Mouse (Mus musculus) CH12.LX (cell line): ENCODE data around the gene Apln. TPM values are rescaled to one million over a fixed set of nuclear protein-coding genes. Genes with fewer than 3 reads are reported as not detected.

ENCODE experiments used
- DNase-seq: peaks from one replicate; pipeline ENCODE4 v3.0.0-alpha.2; 2013; ENCODE audit errors: extremely low read depth
- H3K27ac ChIP-seq: 2 replicates; pipeline ENCODE4 v1.5.1; 2012; ENCODE audit warnings: low read depth, mild to moderate bottlenecking, control low read depth, moderate library complexity; ENCODE audit not compliant: insufficient read depth
- H3K27me3 ChIP-seq: replicated peaks from 2 replicates; pipeline ENCODE3; 2012; ENCODE audit warnings: inconsistent platforms
- H3K36me3 ChIP-seq, 2 experiments: replicated peaks in 1 of 2; 2 replicates each; pipeline versions ENCODE3 to v1.6.1; 2012; ENCODE audit warnings: inconsistent platforms in 1 of 2, low read length in 1 of 2, mild to moderate bottlenecking in 1 of 2, mixed read lengths in 1 of 2, moderate library complexity in 1 of 2; ENCODE audit not compliant: control insufficient read depth in 1 of 2, insufficient read depth in 1 of 2
- H3K4me1 ChIP-seq, 2 experiments: 2 replicates each; pipeline ENCODE4 v1.6.1; 2012; ENCODE audit warnings: inconsistent platforms in 1 of 2, moderate library complexity in 1 of 2; ENCODE audit not compliant: insufficient read depth in 2 of 2, control insufficient read depth in 1 of 2
- H3K4me2 ChIP-seq: 2 replicates; pipeline ENCODE4 v1.6.1; 2012; ENCODE audit warnings: low read depth, mild to moderate bottlenecking, control low read depth; ENCODE audit not compliant: poor library complexity, insufficient read depth, severe bottlenecking
- H3K4me3 ChIP-seq, 3 experiments: fragments of 150-350 bp in 1 of 3; sonication (generic) in 1 of 3; replicated peaks in 1 of 3; 2 replicates each; pipeline versions ENCODE3 to v1.5.1; 2011 to 2012; ENCODE audit warnings: low read depth in 2 of 3, low read length in 2 of 3, mild to moderate bottlenecking in 2 of 3, moderate library complexity in 2 of 3, control low read depth in 1 of 3, improper control_type of control experiment in 1 of 3, inconsistent platforms in 1 of 3, mixed read lengths in 1 of 3; ENCODE audit not compliant: poor library complexity in 1 of 3
- H3K79me2 ChIP-seq: replicated peaks from 2 replicates; pipeline ENCODE4 v1.6.1; 2012; ENCODE audit warnings: mild to moderate bottlenecking, moderate library complexity; ENCODE audit not compliant: control insufficient read depth, poor library complexity, insufficient read depth, severe bottlenecking; ENCODE audit errors: extremely low read depth
- H3K9ac ChIP-seq: 2 replicates; pipeline ENCODE4 v1.6.1; 2012; ENCODE audit warnings: low read depth, mild to moderate bottlenecking, control low read depth, moderate library complexity; ENCODE audit not compliant: insufficient read depth
- H3K9me3 ChIP-seq: replicated peaks from 2 replicates; pipeline ENCODE3; 2012; ENCODE audit warnings: low read length, inconsistent platforms, mixed read lengths
- BHLHE40 ChIP-seq: IDR thresholded peaks from 2 replicates; pipeline ENCODE4 v1.6.1; 2011; ENCODE audit warnings: mild to moderate bottlenecking, low read depth, low read length, improper control_type of control experiment
- CTCF ChIP-seq, 2 experiments: IDR thresholded peaks in 1 of 2; conservative IDR thresholded peaks in 1 of 2; 2 replicates each; pipeline ENCODE4 v1.5.1; 2011 to 2012; ENCODE audit warnings: low read depth in 2 of 2, low read length in 2 of 2, improper control_type of control experiment in 1 of 2, inconsistent platforms in 1 of 2, mild to moderate bottlenecking in 1 of 2, moderate library complexity in 1 of 2
- E2F4 ChIP-seq: IDR thresholded peaks from 2 replicates; pipeline ENCODE4 v1.6.1; 2011; ENCODE audit warnings: low read depth, low read length, improper control_type of control experiment; ENCODE audit not compliant: insufficient replicate concordance
- ELF1 ChIP-seq: IDR thresholded peaks from 2 replicates; pipeline ENCODE4 v1.6.1; 2014; ENCODE audit warnings: low read depth, mild to moderate bottlenecking, inconsistent platforms, low read length, improper control_type of control experiment
- EP300 ChIP-seq: IDR thresholded peaks from 2 replicates; pipeline ENCODE4 v1.6.1; 2011; ENCODE audit warnings: low read length, improper control_type of control experiment
- ETS1 ChIP-seq: conservative IDR thresholded peaks from 2 replicates; pipeline ENCODE4 v1.6.1; 2012; ENCODE audit warnings: low read depth, mild to moderate bottlenecking, inconsistent platforms, low read length, improper control_type of control experiment, moderate library complexity
- GABPA ChIP-seq: IDR thresholded peaks from 2 replicates; pipeline ENCODE4 v1.6.1; 2012; ENCODE audit warnings: low read depth, low read length, improper control_type of control experiment, inconsistent platforms; ENCODE audit not compliant: insufficient replicate concordance
- HCFC1 ChIP-seq: IDR thresholded peaks from 2 replicates; pipeline ENCODE4 v1.6.1; 2012; ENCODE audit warnings: low read depth, mild to moderate bottlenecking, inconsistent platforms, low read length, improper control_type of control experiment
- IRF4 ChIP-seq: IDR thresholded peaks from 2 replicates; pipeline ENCODE4 v1.6.1; 2014; ENCODE audit warnings: low read depth, mild to moderate bottlenecking, inconsistent platforms, low read length, improper control_type of control experiment
- JUN ChIP-seq: IDR thresholded peaks from 2 replicates; pipeline ENCODE4 v1.6.1; 2011; ENCODE audit warnings: low read depth, mild to moderate bottlenecking, low read length, improper control_type of control experiment, moderate library complexity; ENCODE audit not compliant: insufficient read depth
- JUND ChIP-seq: conservative IDR thresholded peaks from 2 replicates; pipeline ENCODE4 v1.6.1; 2011; ENCODE audit warnings: low read depth, low read length, improper control_type of control experiment
- KAT2A ChIP-seq: IDR thresholded peaks from 2 replicates; pipeline ENCODE4 v1.6.1; 2012; ENCODE audit warnings: low read length, improper control_type of control experiment, inconsistent platforms; ENCODE audit not compliant: insufficient replicate concordance
- MAFK ChIP-seq: IDR thresholded peaks from 2 replicates; pipeline ENCODE4 v1.6.1; 2011; ENCODE audit warnings: low read length, improper control_type of control experiment; ENCODE audit not compliant: insufficient replicate concordance
- MAX ChIP-seq: IDR thresholded peaks from 2 replicates; pipeline ENCODE4 v1.6.1; 2011; ENCODE audit warnings: low read length, improper control_type of control experiment
- MAZ ChIP-seq: IDR thresholded peaks from 2 replicates; pipeline ENCODE4 v1.6.1; 2012; ENCODE audit warnings: low read depth, mild to moderate bottlenecking, inconsistent platforms, low read length, improper control_type of control experiment, moderate library complexity
- MEF2A ChIP-seq: IDR thresholded peaks from 2 replicates; pipeline ENCODE4 v1.6.1; 2014; ENCODE audit warnings: low read depth, mild to moderate bottlenecking, inconsistent platforms, low read length, improper control_type of control experiment, borderline replicate concordance
- MXI1 ChIP-seq: IDR thresholded peaks from 2 replicates; pipeline ENCODE4 v1.6.1; 2011; ENCODE audit warnings: mild to moderate bottlenecking, low read depth, low read length, improper control_type of control experiment
- MYC ChIP-seq: IDR thresholded peaks from 2 replicates; pipeline ENCODE4 v1.6.1; 2011; ENCODE audit warnings: low read depth, mild to moderate bottlenecking, improper control_type of control experiment, low read length
- NELFE ChIP-seq: IDR thresholded peaks from 2 replicates; pipeline ENCODE4 v1.6.1; 2011; ENCODE audit warnings: low read depth, low read length, improper control_type of control experiment
- NRF1 ChIP-seq: IDR thresholded peaks from 2 replicates; pipeline ENCODE4 v1.6.1; 2014; ENCODE audit warnings: low read depth, mild to moderate bottlenecking, inconsistent platforms, low read length, improper control_type of control experiment, moderate library complexity
- POLR2A ChIP-seq: IDR thresholded peaks from 2 replicates; pipeline ENCODE4 v1.6.1; 2011; ENCODE audit warnings: low read depth, mild to moderate bottlenecking, improper control_type of control experiment, low read length
- RAD21 ChIP-seq: IDR thresholded peaks from 2 replicates; pipeline ENCODE4 v1.6.1; 2011; ENCODE audit warnings: low read depth, mild to moderate bottlenecking, low read length, improper control_type of control experiment, moderate library complexity
- RCOR1 ChIP-seq: conservative IDR thresholded peaks from 2 replicates; pipeline ENCODE4 v1.6.1; 2012; ENCODE audit warnings: low read depth, mild to moderate bottlenecking, inconsistent platforms, low read length, improper control_type of control experiment
- SMC3 ChIP-seq: IDR thresholded peaks from 2 replicates; pipeline ENCODE4 v1.6.1; 2011; ENCODE audit warnings: low read depth, low read length, improper control_type of control experiment
- UBTF ChIP-seq: IDR thresholded peaks from 2 replicates; pipeline ENCODE4 v1.6.1; 2012; ENCODE audit warnings: low read depth, mild to moderate bottlenecking, inconsistent platforms, low read length, improper control_type of control experiment, moderate library complexity
- USF1 ChIP-seq: IDR thresholded peaks from 2 replicates; pipeline ENCODE4 v1.6.1; 2014; ENCODE audit warnings: low read depth, mild to moderate bottlenecking, inconsistent platforms, low read length, improper control_type of control experiment
- USF2 ChIP-seq: conservative IDR thresholded peaks from 2 replicates; pipeline ENCODE4 v1.6.1; 2011; ENCODE audit warnings: low read depth, low read length, improper control_type of control experiment
- ZKSCAN1 ChIP-seq: IDR thresholded peaks from 2 replicates; pipeline ENCODE4 v1.6.1; 2012; ENCODE audit warnings: low read depth, inconsistent platforms, low read length, improper control_type of control experiment, borderline replicate concordance
- ZNF384 ChIP-seq: IDR thresholded peaks from 2 replicates; pipeline ENCODE4 v1.6.1; 2012; ENCODE audit warnings: low read depth, low read length, improper control_type of control experiment, inconsistent platforms
- dilution Hi-C: fragments of 300-500 bp; cut with MboI; formaldehyde crosslinking; loops from 2 replicates; pipeline ENCODE4 v1.14.3; 2020; ENCODE audit warnings: low sequenced_read_pairs; ENCODE audit not compliant: extremely low pct_unique_long_range_greater_than_20kb, extremely low pct_ligation_motif_present
- in situ Hi-C: fragments of 300-500 bp; cut with MboI; formaldehyde crosslinking; loops from 3 replicates; pipeline ENCODE4 v1.14.3; 2019; ENCODE audit warnings: low sequenced_read_pairs, low pct_ligation_motif_present, low pct_unique_long_range_greater_than_20kb, mixed read lengths
- polyA plus RNA-seq: library from polyadenylated mRNA; unstranded; fragments of >175 nt; gene quantifications from 2 replicates; pipeline ENCODE4 v1.2.1, GENCODE M21; 2012; ENCODE audit warnings: low read depth; ENCODE audit not compliant: insufficient read length
- total RNA-seq, 2 experiments: library from RNA; depleted of rRNA; stranded (reverse); fragments of 300-350 nt in 1 of 2; fragments of >200 nt in 1 of 2; gene quantifications; 2 replicates each; pipeline ENCODE4 v1.2.3; 2012 to 2014

The Apln gene
- total and polyA plus RNA-seq, 3 experiments = 0.08 to 0.15 (median 0.10) TPM

DNA sequence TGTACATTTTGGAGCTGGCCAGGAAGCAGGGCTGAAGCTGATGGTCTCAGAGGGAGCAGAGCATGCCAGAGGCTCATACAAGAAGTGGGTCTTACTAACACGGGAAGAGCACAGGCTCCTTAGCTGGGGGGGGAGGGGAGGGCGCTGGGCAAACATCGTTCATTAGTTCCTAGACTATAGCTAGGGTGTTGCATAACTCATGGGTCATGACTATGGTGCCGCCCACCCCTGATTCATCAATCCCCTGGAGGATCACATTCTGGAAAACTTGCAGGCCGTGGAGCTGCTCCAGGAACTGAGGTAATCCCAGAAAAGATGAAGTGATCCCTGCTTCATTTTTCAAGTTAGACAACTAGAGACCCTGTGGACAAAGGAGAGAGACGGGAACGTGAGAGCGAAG is 46.6 kb downstream of the Apln start:
- H3K79me2 ChIP-seq = no peaks in the 10 kb centered on the region
- dilution Hi-C loops = no loop called here
- no peak for TF ChIP-seq MAX
- no peak for TF ChIP-seq ZKSCAN1
- TF ChIP-seq JUN = no peak
- TF ChIP-seq ELF1 = no peak
- TF ChIP-seq KAT2A = no peak
- no peak for TF ChIP-seq MAFK
- no peak for TF ChIP-seq GABPA
- no peak for TF ChIP-seq POLR2A
- TF ChIP-seq E2F4 = no peak
- TF ChIP-seq EP300 = no peak

DNA sequence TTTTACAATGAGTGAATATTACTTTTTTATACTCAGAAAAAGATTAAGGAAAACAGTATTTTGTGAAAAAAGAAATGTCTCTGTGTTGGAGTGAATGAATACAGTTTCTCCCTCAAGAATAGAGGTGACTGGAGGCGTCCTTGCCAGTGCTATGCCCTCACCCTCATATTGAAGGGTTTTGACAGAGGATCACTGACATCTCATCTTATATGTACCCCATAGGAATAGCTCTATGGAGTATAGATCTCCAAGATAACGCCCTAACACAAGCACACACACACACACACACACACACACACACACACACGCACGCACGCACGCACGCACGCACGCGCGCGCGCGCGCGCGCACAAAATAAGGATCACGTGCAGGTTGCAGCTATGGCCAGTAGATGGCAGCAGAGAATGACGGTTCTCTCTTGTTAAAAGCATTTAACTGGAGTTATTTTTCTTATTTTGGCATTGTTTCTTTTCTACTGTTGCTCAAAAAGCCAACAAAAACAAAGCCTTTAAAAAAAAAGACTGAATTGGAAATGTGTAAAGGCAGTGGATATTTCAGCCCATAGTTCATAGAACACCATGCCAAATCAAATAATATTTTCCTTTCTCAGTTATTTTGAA is 49.5 kb downstream of the Apln start:
- no peak overlapping the region for H3K27ac ChIP-seq
- dilution Hi-C loops (no loop called here), in situ Hi-C loops (no loop called here)
- no peak overlapping the region for H3K9ac ChIP-seq
- H3K4me3 ChIP-seq = no peak overlapping the region
- TF ChIP-seq MAZ (no peak), E2F4 (0 out of 2 replicates have a peak, but pooled peaks have one; percentile 25), BHLHE40 (peak; percentile 92), UBTF (no peak), NELFE (no peak), GABPA (no peak), SMC3 (peak; percentile 21; the same call in 1 of the 2 replicates), MAFK (no peak), USF2 (peak; percentile 37), CTCF (conservative IDR thresholded peaks at IDR 0.05 in 1 of 2, IDR thresholded peaks at IDR 0.05 in 1 of 2; ENCODE audit: low read depth in 2 of 2, low read length in 2 of 2) (peak; percentile 22 to 63; a peak in 2 of 4 replicates), MXI1 (peak; percentile 39; the same call in 1 of the 2 replicates), ETS1 (no peak), ELF1 (no peak), RAD21 (peak; percentile 47), USF1 (peak; percentile 67), HCFC1 (peak; percentile 26; the same call in 1 of the 2 replicates), MYC (peak; percentile 77), ZNF384 (no peak), IRF4 (0 out of 2 replicates have a peak, but pooled peaks have one; percentile 20), JUND (0 out of 2 replicates have a peak, but pooled peaks have one; percentile 13), NRF1 (peak; percentile 72), MAX (peak; percentile 90), MEF2A (0 out of 2 replicates have a peak, but pooled peaks have one; percentile 16), RCOR1 (no peak)
- H3K79me2 ChIP-seq = no peaks in the 10 kb centered on the region
- peak; percentile 45 for DNase-seq
- no peaks in the 10 kb centered on the region for H3K27me3 ChIP-seq
- H3K36me3 ChIP-seq = no peaks in the 10 kb centered on the region
- peaks cover 0 to 3% of the 10 kb centered on the region in 2 experiments; a peak in 1 of 4 replicates for H3K4me1 ChIP-seq
- H3K4me2 ChIP-seq = peak overlapping the region; percentile 44; the same call in 1 of the 2 replicates
- no peaks in the 10 kb centered on the region for H3K9me3 ChIP-seq

More for the DNA sequence above, 46.6 kb downstream of the Apln start:
- no peaks in the 10 kb centered on the region for H3K27me3 ChIP-seq
- H3K4me1 ChIP-seq = peaks cover 0 to 5% of the 10 kb centered on the region in 2 experiments; a peak in 2 of 4 replicates
- no peaks in the 10 kb centered on the region for H3K9me3 ChIP-seq
- no peak overlapping the region for H3K27ac ChIP-seq
- in situ Hi-C loops = no loop called here
- H3K9ac ChIP-seq = no peak overlapping the region
- no peak for DNase-seq
- H3K4me3 ChIP-seq = no peak overlapping the region
- no peaks in the 10 kb centered on the region for H3K36me3 ChIP-seq
- H3K4me2 ChIP-seq = no peak overlapping the region
